Mouse (Mus musculus): ENCODE measurements at regions not wholly inside any gene's neighbourhood (a gene's known extent, or its start where the extent isn't known, plus 50 kb on each side); places are given as distances from the start of the nearest gene placed in this dataset.

- no peak overlapping the region for H3K4me3 ChIP-seq
- no peaks in the 10 kb centered on the region for H3K36me3 ChIP-seq
- H3K4me1 ChIP-seq: no peaks in the 10 kb centered on the region
- no peak overlapping the region for H3K9ac ChIP-seq
- no peak for ATAC-seq
- no peaks in the 10 kb centered on the region for H3K9me3 ChIP-seq (replicated peaks)
- H3K27me3 ChIP-seq (replicated peaks): no peaks in the 10 kb centered on the region
- WGBS (ENCODE audit: insufficient replicate concordance): 59% methylated on average over 4 of the region's 4 CpGs
- H3K27ac ChIP-seq: no peak overlapping the region
- no peak overlapping the region for H3K4me2 ChIP-seq
These were observed 56.5 kb downstream of the Tmsb4x start for GRCm38 (mm10) chrX:167152611-167153010.

DNA sequence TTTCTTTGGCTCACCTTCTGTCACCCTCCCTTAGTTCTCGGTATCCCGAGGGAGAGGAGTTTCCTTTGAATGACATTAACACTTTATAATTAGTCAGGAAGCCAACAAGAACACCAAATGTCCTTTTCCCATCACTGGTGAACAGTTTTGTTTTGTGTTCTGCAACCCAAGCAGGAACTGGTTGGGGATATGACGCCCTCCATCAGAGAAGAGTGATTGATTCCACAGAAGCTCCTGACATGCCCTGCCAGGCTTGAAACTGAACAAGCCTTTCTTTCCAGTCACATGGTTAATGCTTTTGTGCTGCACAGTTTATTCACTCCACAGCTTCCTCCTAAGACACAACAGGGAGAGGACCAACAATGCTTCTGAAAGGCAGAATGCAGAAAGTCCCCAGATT lies 57.8 kb downstream of the Tmsb4x start:
- Histone ChIP-seq H3K4me2 (no peak overlapping the region), H3K9me3 (replicated peaks) (no peaks in the 10 kb centered on the region), H3K4me1 (no peaks in the 10 kb centered on the region), H3K36me3 (no peaks in the 10 kb centered on the region), H3K27me3 (replicated peaks) (peaks cover 7% of the 10 kb centered on the region), H3K27ac (no peak overlapping the region), H3K9ac (no peak overlapping the region), H3K4me3 (no peak overlapping the region)
- no peak for ATAC-seq
- WGBS (ENCODE audit: insufficient replicate concordance): 53% methylated on average over 3 of the region's 3 CpGs

DNA sequence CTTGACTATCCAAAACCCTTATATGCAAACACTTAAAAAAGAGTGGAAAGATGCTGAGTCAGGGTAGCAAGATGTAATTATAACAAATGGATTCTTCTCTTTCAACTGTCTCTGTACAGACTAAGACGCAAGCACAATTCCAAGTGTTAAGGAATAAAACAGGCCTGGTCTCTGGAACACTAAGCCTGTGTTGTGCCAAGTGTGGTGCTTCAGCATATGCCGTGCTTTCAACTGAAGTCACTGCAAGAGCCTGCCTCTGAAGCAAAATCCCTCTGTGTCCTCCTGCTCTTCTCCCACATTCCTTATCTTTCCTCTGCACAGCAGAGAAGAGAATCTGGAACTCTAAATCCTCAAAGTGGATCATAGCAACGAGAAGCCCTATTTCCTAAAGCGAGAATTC lies 59.7 kb downstream of the Tmsb4x start:
- Histone ChIP-seq H3K9me3 (replicated peaks) (no peaks in the 10 kb centered on the region), H3K36me3 (no peaks in the 10 kb centered on the region), H3K4me1 (no peaks in the 10 kb centered on the region), H3K4me3 (no peak overlapping the region), H3K9ac (no peak overlapping the region), H3K27me3 (replicated peaks) (peaks cover 7% of the 10 kb centered on the region), H3K4me2 (no peak overlapping the region), H3K27ac (no peak overlapping the region)
- no peak for ATAC-seq
- 70% methylated on average over 4 of the region's 4 CpGs for WGBS (ENCODE audit: insufficient replicate concordance)

GRCm38 (mm10) chrX:167146513-167147360 lies 62.4 kb downstream of the Tmsb4x start:
- Histone ChIP-seq H3K27me3 (replicated peaks) (peaks cover 7% of the 10 kb centered on the region), H3K4me2 (no peak overlapping the region), H3K27ac (no peak overlapping the region), H3K9ac (no peak overlapping the region), H3K9me3 (replicated peaks) (no peaks in the 10 kb centered on the region), H3K4me1 (no peaks in the 10 kb centered on the region), H3K36me3 (no peaks in the 10 kb centered on the region), H3K4me3 (no peak overlapping the region)
- 60% methylated on average over 8 of the region's 8 CpGs for WGBS (ENCODE audit: insufficient replicate concordance)
- no peak for ATAC-seq

DNA sequence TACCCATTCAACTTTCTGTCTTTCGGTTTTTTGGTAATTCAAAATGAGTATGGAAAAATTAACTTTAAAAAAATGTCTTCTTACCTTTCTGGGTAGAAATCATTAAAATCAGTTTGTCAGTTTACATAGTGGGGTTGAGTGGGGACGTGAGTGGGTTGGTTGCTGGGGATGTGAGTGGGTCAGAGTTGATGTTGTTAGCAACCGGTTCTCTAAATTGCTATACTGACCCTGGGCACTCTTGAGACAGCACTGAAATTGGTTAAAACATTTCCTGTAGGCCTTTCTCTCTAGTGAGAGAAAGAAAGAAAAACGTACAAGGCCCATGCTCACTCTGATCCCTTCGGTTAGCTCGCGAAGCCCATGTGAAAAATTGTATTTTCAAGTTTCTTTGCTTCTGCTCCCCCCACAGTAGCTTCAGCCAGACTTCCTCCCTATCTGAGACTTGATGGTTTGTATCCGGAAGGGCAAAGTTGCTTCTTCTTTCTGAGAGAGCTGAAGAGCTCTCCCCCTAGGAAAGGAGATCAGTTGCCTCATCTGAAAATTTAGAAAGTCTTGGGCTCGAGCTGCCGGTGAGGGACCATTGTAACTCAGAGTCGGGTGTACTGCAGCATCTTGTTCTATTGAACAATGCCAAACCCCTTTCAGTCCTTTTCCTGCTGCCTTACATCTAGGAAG lies 63.5 kb downstream of the Tmsb4x start:
- Histone ChIP-seq H3K27me3 (replicated peaks) (peaks cover 7% of the 10 kb centered on the region), H3K9ac (no peak overlapping the region), H3K27ac (no peak overlapping the region), H3K4me2 (no peak overlapping the region), H3K4me1 (no peaks in the 10 kb centered on the region), H3K4me3 (no peak overlapping the region), H3K36me3 (no peaks in the 10 kb centered on the region), H3K9me3 (replicated peaks) (no peaks in the 10 kb centered on the region)
- 41% methylated on average over 11 of the region's 11 CpGs for WGBS (ENCODE audit: insufficient replicate concordance)
- ATAC-seq: no peak

DNA sequence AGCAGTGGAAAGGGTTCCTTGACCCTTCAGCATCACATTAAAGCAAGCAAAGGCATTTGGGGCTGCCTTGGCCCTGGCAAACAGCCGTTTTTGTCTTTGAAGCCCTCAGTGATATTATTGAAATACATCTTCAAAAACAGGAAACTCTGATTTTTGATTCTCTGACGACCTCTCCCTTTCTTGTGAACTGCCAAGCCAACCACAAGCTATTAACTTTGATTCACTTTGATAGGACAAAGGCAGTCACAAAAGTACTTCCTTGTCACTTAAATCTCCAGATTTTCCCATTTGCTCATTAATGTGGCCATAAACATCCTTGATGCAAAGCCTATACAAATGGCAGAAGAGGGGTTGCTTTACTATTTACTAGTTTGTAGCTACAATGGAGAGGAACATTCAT lies 70.0 kb downstream of the Tmsb4x start:
- Histone ChIP-seq H3K9me3 (replicated peaks) (no peaks in the 10 kb centered on the region), H3K4me1 (no peaks in the 10 kb centered on the region), H3K4me3 (no peak overlapping the region), H3K4me2 (no peak overlapping the region), H3K36me3 (no peaks in the 10 kb centered on the region), H3K27me3 (replicated peaks) (no peaks in the 10 kb centered on the region), H3K9ac (no peak overlapping the region), H3K27ac (no peak overlapping the region)
- no peak for ATAC-seq
- 61% methylated on average over 2 of the region's 2 CpGs for WGBS (ENCODE audit: insufficient replicate concordance)

DNA sequence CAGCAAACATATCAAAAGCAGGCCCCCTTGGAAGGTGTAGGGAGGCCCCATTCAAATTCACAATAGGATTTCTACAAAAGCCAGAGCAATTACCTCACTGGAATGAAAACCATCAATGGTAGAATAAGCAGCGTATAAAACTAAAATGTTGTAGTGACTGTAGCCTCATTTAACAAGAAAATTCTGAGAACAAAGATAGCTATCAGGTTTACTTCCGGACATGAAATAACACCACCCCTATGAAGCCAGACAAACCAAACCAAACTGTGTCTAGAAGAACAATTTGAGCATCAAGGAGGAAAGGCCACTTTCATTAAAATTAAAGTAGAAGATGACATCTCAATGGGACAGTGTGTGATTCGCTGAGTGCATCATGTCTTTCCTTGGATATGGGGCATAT lies 74.9 kb downstream of the Tmsb4x start:
- Histone ChIP-seq H3K9me3 (replicated peaks) (no peaks in the 10 kb centered on the region), H3K27ac (no peak overlapping the region), H3K27me3 (replicated peaks) (peaks cover 6% of the 10 kb centered on the region; the same call in 1 of the 2 replicates), H3K4me3 (no peak overlapping the region), H3K4me2 (no peak overlapping the region), H3K4me1 (no peaks in the 10 kb centered on the region), H3K9ac (no peak overlapping the region), H3K36me3 (no peaks in the 10 kb centered on the region)
- 71% methylated on average over 3 of the region's 3 CpGs for WGBS (ENCODE audit: insufficient replicate concordance)
- ATAC-seq: no peak

DNA sequence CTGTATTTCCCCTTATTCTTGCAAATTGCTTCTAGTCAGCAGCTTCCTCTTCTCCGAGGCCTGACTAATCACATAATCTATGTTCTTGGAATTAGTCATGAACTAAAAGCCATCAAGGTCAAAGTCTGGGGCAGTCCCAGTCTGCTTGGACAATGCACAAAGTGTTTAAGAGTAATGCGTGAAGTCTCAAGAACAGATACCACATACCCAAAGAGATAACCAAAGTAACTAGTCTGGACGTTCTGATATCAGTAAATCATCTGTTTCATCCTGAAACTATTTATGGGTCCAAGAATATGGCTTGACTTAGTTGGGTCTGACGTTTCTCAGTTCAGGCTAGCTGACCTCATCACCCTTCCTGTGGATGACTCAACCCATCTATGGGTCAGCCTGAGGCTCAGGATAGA lies 76.1 kb downstream of the Tmsb4x start:
- no peaks in the 10 kb centered on the region for H3K36me3 ChIP-seq
- no peak overlapping the region for H3K27ac ChIP-seq
- no peak overlapping the region for H3K4me2 ChIP-seq
- no peaks in the 10 kb centered on the region for H3K9me3 ChIP-seq (replicated peaks)
- no peak overlapping the region for H3K4me3 ChIP-seq
- WGBS (ENCODE audit: insufficient replicate concordance): 24% methylated on average over 4 of the region's 4 CpGs
- H3K27me3 ChIP-seq (replicated peaks): peaks cover 6% of the 10 kb centered on the region; the same call in 1 of the 2 replicates
- ATAC-seq: no peak
- no peak overlapping the region for H3K9ac ChIP-seq
- H3K4me1 ChIP-seq: no peaks in the 10 kb centered on the region

GRCm38 (mm10) chrX:167131317-167131716 lies 77.8 kb downstream of the Tmsb4x start:
- no peaks in the 10 kb centered on the region for H3K36me3 ChIP-seq
- H3K4me2 ChIP-seq: no peak overlapping the region
- H3K27ac ChIP-seq: no peak overlapping the region
- no peak for ATAC-seq
- H3K9me3 ChIP-seq (replicated peaks): no peaks in the 10 kb centered on the region
- no peak overlapping the region for H3K9ac ChIP-seq
- 75% methylated on average over 3 of the region's 3 CpGs for WGBS (ENCODE audit: insufficient replicate concordance)
- no peak overlapping the region for H3K4me3 ChIP-seq
- no peaks in the 10 kb centered on the region for H3K4me1 ChIP-seq
- peaks cover 11% of the 10 kb centered on the region; the same call in 1 of the 2 replicates for H3K27me3 ChIP-seq (replicated peaks)

- Histone ChIP-seq H3K27ac (no peak overlapping the region), H3K4me1 (no peaks in the 10 kb centered on the region), H3K4me2 (no peak overlapping the region), H3K9ac (no peak overlapping the region), H3K36me3 (no peaks in the 10 kb centered on the region), H3K9me3 (replicated peaks) (no peaks in the 10 kb centered on the region), H3K27me3 (replicated peaks) (peaks cover 12% of the 10 kb centered on the region; the same call in 1 of the 2 replicates), H3K4me3 (no peak overlapping the region)
- no peak for ATAC-seq
- WGBS (ENCODE audit: insufficient replicate concordance): 70% methylated on average over 5 of the region's 5 CpGs
These were observed 78.5 kb downstream of the Tmsb4x start for GRCm38 (mm10) chrX:167130601-167131000.

DNA sequence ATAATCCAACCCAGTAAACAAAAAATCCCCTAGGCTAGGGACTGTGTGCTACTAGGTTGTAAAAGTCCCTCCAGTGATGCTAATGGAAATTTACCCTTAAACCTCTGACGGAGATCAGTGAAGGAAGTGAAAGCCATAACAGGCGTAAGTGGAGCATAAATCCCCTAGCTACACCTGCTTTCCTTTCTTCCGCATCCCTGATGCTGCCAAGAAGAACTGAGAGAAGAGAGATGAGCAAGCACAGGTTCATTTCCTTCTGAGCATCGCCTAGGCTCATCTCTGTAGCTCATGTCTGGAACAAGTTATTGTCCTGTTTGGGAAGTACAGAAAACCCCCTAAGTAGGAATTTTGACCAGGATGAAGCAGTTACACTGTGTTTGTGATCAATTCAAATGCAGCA lies 89.8 kb downstream of the Tmsb4x start:
- Histone ChIP-seq H3K4me1 (no peaks in the 10 kb centered on the region), H3K9ac (no peak overlapping the region), H3K36me3 (no peaks in the 10 kb centered on the region), H3K27ac (no peak overlapping the region), H3K4me3 (no peak overlapping the region), H3K27me3 (replicated peaks) (peaks cover 12% of the 10 kb centered on the region; the same call in 1 of the 2 replicates), H3K4me2 (no peak overlapping the region), H3K9me3 (replicated peaks) (no peaks in the 10 kb centered on the region)
- 62% methylated on average over 4 of the region's 4 CpGs for WGBS (ENCODE audit: insufficient replicate concordance)
- ATAC-seq: no peak

- no peak overlapping the region for H3K9ac ChIP-seq
- H3K9me3 ChIP-seq (replicated peaks): no peaks in the 10 kb centered on the region
- H3K27me3 ChIP-seq (replicated peaks): peaks cover 12% of the 10 kb centered on the region; the same call in 1 of the 2 replicates
- WGBS (ENCODE audit: insufficient replicate concordance): 47% methylated on average over 1 of the region's 1 CpGs
- H3K27ac ChIP-seq: no peak overlapping the region
- no peaks in the 10 kb centered on the region for H3K4me1 ChIP-seq
- no peak for ATAC-seq
- no peak overlapping the region for H3K4me2 ChIP-seq
- no peak overlapping the region for H3K4me3 ChIP-seq
- no peaks in the 10 kb centered on the region for H3K36me3 ChIP-seq
These were observed 94.0 kb downstream of the Tmsb4x start for GRCm38 (mm10) chrX:167115096-167115495.

Measured in liver, embryonic 12.5 days (tissue).